Mouse (Mus musculus): ENCODE data around the gene Neurl1a. TPM values are rescaled to one million over a fixed set of nuclear protein-coding genes. Genes with fewer than 3 reads are reported as not detected.

Gene Neurl1a
- polyA plus RNA-seq, 1 experiment = 1.6 TPM

GRCm38 (mm10) chr19:47175472-47175871 lies 3.1 kb upstream of the Neurl1a start:
- TF ChIP-seq CTCF (IDR thresholded peaks at IDR 0.05; ENCODE audit: borderline replicate concordance, control insufficient read depth, extremely low read depth, insufficient read depth, low read length, poor library complexity) = no peak
- TF ChIP-seq POLR2A (IDR thresholded peaks at IDR 0.05; ENCODE audit: control insufficient read depth, extremely low read depth, insufficient read depth, low read length, poor library complexity) = no peak
- 57% methylated on average over 2 of the region's 2 CpGs for WGBS
- H3K27ac ChIP-seq (ENCODE audit: control insufficient read depth, insufficient read depth, low read length) = no peak overlapping the region
- H3K4me1 ChIP-seq (replicated peaks; ENCODE audit: control insufficient read depth, insufficient read depth, low read length) = peaks cover 10% of the 10 kb centered on the region
- no peak for DNase-seq
- peaks cover 6% of the 10 kb centered on the region for H3K27me3 ChIP-seq (ENCODE audit: control insufficient read depth, insufficient read depth, low read length)
- no peaks in the 10 kb centered on the region for H3K36me3 ChIP-seq (ENCODE audit: control insufficient read depth, insufficient read depth, low read length)
- no peak overlapping the region for H3K4me3 ChIP-seq (ENCODE audit: control insufficient read depth, insufficient read depth, low read length)

- no peak for DNase-seq
- no peaks in the 10 kb centered on the region for H3K36me3 ChIP-seq (ENCODE audit: control insufficient read depth, insufficient read depth, low read length)
- TF ChIP-seq CTCF (IDR thresholded peaks at IDR 0.05; ENCODE audit: borderline replicate concordance, control insufficient read depth, extremely low read depth, insufficient read depth, low read length, poor library complexity) (no peak), POLR2A (IDR thresholded peaks at IDR 0.05; ENCODE audit: control insufficient read depth, extremely low read depth, insufficient read depth, low read length, poor library complexity) (no peak)
- peaks cover 10% of the 10 kb centered on the region for H3K4me1 ChIP-seq (replicated peaks; ENCODE audit: control insufficient read depth, insufficient read depth, low read length)
- 96% methylated on average over 2 of the region's 2 CpGs for WGBS
- peaks cover 6% of the 10 kb centered on the region for H3K27me3 ChIP-seq (ENCODE audit: control insufficient read depth, insufficient read depth, low read length)
- H3K27ac ChIP-seq (ENCODE audit: control insufficient read depth, insufficient read depth, low read length) = no peak overlapping the region
- H3K4me3 ChIP-seq (ENCODE audit: control insufficient read depth, insufficient read depth, low read length) = no peak overlapping the region
Observed at GRCm38 (mm10) chr19:47176916-47177505, 1.6 kb upstream of the Neurl1a start.

DNA sequence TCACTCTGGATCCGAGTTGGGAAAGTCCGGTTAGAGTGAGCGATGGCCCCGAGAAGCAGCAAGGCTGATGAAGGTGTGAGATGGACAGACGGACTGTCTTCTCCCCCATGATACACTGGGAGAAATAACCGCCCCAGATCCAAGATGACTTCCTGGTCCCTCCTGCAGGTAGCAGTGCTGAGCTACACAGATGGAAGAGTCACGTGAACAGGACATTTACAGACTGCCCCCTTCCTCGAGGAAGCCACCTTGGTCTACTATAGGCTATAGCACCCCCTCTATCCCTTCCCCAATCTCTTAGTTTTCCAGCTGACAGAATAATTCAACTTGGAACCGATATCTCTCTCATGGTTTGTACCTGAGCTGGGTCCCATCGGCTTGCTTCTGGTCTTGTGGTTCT lies 619 bp upstream of the Neurl1a start:
- Histone ChIP-seq H3K36me3 (ENCODE audit: control insufficient read depth, insufficient read depth, low read length) (no peaks in the 10 kb centered on the region), H3K27me3 (ENCODE audit: control insufficient read depth, insufficient read depth, low read length) (peaks cover 6% of the 10 kb centered on the region), H3K27ac (ENCODE audit: control insufficient read depth, insufficient read depth, low read length) (no peak overlapping the region; the same call in 1 of the 2 replicates), H3K4me1 (replicated peaks; ENCODE audit: control insufficient read depth, insufficient read depth, low read length) (peaks cover 10% of the 10 kb centered on the region), H3K4me3 (ENCODE audit: control insufficient read depth, insufficient read depth, low read length) (no peak overlapping the region)
- no peak for TF ChIP-seq CTCF (IDR thresholded peaks at IDR 0.05; ENCODE audit: borderline replicate concordance, control insufficient read depth, extremely low read depth, insufficient read depth, low read length, poor library complexity)
- TF ChIP-seq POLR2A (IDR thresholded peaks at IDR 0.05; ENCODE audit: control insufficient read depth, extremely low read depth, insufficient read depth, low read length, poor library complexity) = no peak
- 37% methylated on average over 10 of the region's 10 CpGs for WGBS
- no peak for DNase-seq

- H3K4me3 ChIP-seq (ENCODE audit: control insufficient read depth, insufficient read depth, low read length) = peak overlapping the region; percentile 27
- no peak overlapping the region for H3K27ac ChIP-seq (ENCODE audit: control insufficient read depth, insufficient read depth, low read length)
- peaks cover 10% of the 10 kb centered on the region for H3K4me1 ChIP-seq (replicated peaks; ENCODE audit: control insufficient read depth, insufficient read depth, low read length)
- no peaks in the 10 kb centered on the region for H3K36me3 ChIP-seq (ENCODE audit: control insufficient read depth, insufficient read depth, low read length)
- WGBS = 4% methylated on average over 42 of the region's 42 CpGs
- peaks cover 6% of the 10 kb centered on the region for H3K27me3 ChIP-seq (ENCODE audit: control insufficient read depth, insufficient read depth, low read length)
- no peak for TF ChIP-seq POLR2A (IDR thresholded peaks at IDR 0.05; ENCODE audit: control insufficient read depth, extremely low read depth, insufficient read depth, low read length, poor library complexity)
- no peak for TF ChIP-seq CTCF (IDR thresholded peaks at IDR 0.05; ENCODE audit: borderline replicate concordance, control insufficient read depth, extremely low read depth, insufficient read depth, low read length, poor library complexity)
- no peak for DNase-seq
Observed at GRCm38 (mm10) chr19:47179272-47179809, 721 bp downstream of the Neurl1a start.

DNA sequence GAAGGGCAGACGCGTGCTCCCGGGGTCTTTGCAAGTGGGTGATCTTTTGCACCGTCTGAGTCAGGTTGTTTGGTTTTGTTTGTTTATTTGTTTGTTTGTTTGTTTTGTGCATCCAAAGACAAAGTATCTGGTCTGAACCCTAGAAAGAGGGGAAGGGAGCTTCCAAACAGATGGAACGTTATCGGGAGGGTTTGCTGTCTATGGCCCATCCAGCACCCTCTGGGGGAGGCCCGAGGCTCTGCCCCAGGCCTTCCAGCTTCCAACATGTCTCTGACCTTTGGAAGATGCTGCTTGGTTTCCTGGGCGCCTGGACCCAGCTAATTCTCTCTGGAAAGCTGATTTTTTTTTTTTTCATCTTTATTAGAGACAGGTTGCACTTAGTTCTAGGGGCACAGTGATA lies 1.4 kb downstream of the Neurl1a start:
- 62% methylated on average over 8 of the region's 8 CpGs for WGBS
- no peak for DNase-seq
- Histone ChIP-seq H3K4me1 (replicated peaks; ENCODE audit: control insufficient read depth, insufficient read depth, low read length) (peaks cover 10% of the 10 kb centered on the region), H3K36me3 (ENCODE audit: control insufficient read depth, insufficient read depth, low read length) (no peaks in the 10 kb centered on the region), H3K27me3 (ENCODE audit: control insufficient read depth, insufficient read depth, low read length) (peaks cover 6% of the 10 kb centered on the region), H3K27ac (ENCODE audit: control insufficient read depth, insufficient read depth, low read length) (no peak overlapping the region), H3K4me3 (ENCODE audit: control insufficient read depth, insufficient read depth, low read length) (no peak overlapping the region)
- no peak for TF ChIP-seq CTCF (IDR thresholded peaks at IDR 0.05; ENCODE audit: borderline replicate concordance, control insufficient read depth, extremely low read depth, insufficient read depth, low read length, poor library complexity)
- no peak for TF ChIP-seq POLR2A (IDR thresholded peaks at IDR 0.05; ENCODE audit: control insufficient read depth, extremely low read depth, insufficient read depth, low read length, poor library complexity)

DNA sequence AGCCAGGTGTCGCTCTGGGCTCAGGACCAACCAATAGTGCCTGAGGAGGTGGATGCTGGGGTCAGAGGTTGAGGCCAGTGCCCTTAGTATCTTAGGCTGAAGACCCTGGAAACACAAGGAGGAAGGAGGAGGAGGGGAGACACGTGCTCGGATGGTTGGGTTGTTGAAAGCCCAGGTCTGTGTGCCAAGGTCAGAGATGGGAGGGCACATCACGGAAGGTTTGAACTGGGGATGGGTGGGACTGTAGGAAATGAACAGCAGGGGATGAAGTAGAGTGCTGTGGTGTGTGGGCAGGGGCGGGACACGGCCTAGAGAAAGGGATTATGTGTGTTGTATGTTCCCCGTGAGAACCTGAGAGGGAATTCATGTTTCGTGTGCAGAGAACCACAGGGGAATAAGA lies 5.6 kb downstream of the Neurl1a start:
- DNase-seq = no peak
- no peaks in the 10 kb centered on the region; the same call in 1 of the 2 replicates for H3K27me3 ChIP-seq (ENCODE audit: control insufficient read depth, insufficient read depth, low read length)
- no peaks in the 10 kb centered on the region for H3K36me3 ChIP-seq (ENCODE audit: control insufficient read depth, insufficient read depth, low read length)
- H3K4me3 ChIP-seq (ENCODE audit: control insufficient read depth, insufficient read depth, low read length) = no peak overlapping the region
- no peak for TF ChIP-seq CTCF (IDR thresholded peaks at IDR 0.05; ENCODE audit: borderline replicate concordance, control insufficient read depth, extremely low read depth, insufficient read depth, low read length, poor library complexity)
- TF ChIP-seq POLR2A (IDR thresholded peaks at IDR 0.05; ENCODE audit: control insufficient read depth, extremely low read depth, insufficient read depth, low read length, poor library complexity) = no peak
- peaks cover 3% of the 10 kb centered on the region for H3K4me1 ChIP-seq (replicated peaks; ENCODE audit: control insufficient read depth, insufficient read depth, low read length)
- WGBS = 81% methylated on average over 8 of the region's 8 CpGs
- H3K27ac ChIP-seq (ENCODE audit: control insufficient read depth, insufficient read depth, low read length) = no peak overlapping the region
